Mouse (Mus musculus) c-Kit-positive CD71-positive TER-119-negative erythroid progenitor cells, embryonic 14.5 days (primary cell): ENCODE data around the gene Cit.
A peak's percentile ranks its signal among the peaks of the same experiment; 100 is the strongest.
"Not testable (repeated sequence)": the region's sequence is repeated elsewhere in the genome, so short reads cannot be mapped to it uniquely, and the experiment has no call there.

Source experiments
- DNase-seq: peaks from one replicate; pipeline ENCODE4 v3.0.0-alpha.2; 2013; ENCODE audit warnings: low read depth

Gene Cit

GRCm38 (mm10) chr5:115844766-115845634 is at the start of gene Cit:
Gene Cit (plus strand): TSS chr5:115845278.
- DNase-seq = peak; percentile 97

DNA sequence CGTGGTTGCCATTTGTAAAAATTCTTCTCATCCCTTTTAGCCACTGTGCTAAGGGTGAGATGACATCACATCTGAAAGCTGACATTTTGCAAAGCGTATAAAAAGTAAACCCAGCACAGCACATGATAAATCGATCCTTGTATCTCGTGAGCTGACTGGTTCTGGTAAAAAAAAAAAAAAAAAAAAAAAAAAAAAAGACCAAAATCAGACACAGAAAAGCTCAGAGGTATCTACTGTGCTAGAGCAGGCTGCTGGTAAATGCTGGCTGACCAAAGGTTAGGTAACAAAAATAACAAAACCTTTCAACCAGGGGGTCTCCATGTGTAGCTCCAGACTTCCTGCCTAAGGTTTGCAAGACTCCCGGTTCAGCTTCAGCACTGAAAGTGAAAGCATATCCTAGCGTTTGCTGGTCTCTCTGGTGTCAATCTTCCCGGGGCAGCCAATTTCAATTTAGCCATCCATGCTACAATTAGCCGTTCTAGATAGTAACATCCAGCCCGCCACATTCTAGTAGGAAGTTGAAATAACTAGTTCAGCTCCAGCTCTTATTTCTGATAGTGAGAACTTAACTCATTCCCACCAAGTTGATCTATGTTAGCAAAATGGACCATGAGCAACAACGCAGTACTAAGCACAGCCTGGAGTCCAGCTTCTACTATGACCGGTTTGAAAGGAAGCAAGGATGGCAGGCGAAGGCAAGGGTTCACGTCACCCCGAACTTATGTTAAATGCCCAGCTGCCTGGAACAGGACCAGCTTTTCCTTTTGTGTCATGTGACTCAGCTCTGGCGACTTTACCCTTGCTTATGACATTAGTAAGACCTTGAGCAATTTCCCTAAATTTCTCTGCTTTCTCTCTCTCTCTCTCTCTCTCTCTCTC is 45.8 kb upstream of the Cit start:
- no peak for DNase-seq

DNA sequence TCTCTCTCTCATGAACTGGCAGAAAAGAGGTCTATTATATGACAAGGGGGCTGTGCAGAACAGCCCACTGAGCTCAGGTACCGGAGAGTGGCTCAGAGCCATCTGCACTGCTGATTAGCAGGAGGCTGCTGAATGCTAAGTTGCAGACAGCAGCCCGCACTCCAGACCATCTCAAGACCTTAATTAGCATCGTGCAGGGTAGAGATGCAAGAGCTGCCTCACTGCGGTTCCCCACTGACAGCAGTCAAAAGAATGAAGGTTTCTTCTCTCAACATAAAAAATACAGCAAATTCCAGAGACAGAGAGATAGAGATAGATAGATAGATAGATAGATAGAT is 45.2 kb upstream of the Cit start:
- no peak for DNase-seq

GRCm38 (mm10) chr5:115812262-115812661 is 32.8 kb upstream of the Cit start:
- DNase-seq = no peak

DNA sequence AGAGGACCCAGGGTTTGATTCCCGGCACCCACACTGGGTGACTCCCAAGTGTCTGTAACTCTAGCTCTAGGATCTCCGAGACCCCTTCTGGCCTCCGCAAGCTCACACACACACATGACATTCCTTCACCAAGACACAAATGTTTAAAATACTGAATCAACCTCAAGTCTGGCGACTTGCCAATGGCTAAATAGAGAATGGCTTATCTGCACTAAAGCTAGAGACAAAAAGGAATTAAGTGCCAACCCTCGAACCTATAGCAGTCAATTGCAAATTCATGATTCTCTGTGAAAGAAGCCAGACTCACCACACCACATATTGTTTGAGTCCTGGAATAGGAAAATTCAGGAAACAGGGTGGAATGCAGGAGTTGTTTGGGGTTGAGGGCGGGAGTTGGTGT is 28.1 kb upstream of the Cit start:
- DNase-seq = no peak

GRCm38 (mm10) chr5:115817655-115818054 is 27.4 kb upstream of the Cit start:
- DNase-seq = not testable (repeated sequence)

GRCm38 (mm10) chr5:115819966-115820365 is 25.1 kb upstream of the Cit start:
- no peak for DNase-seq

- DNase-seq = no peak
Measured at GRCm38 (mm10) chr5:115821200-115821599, 23.9 kb upstream of the Cit start.

GRCm38 (mm10) chr5:115821910-115822309 is 23.2 kb upstream of the Cit start:
- no peak for DNase-seq

- no peak for DNase-seq
Measured at GRCm38 (mm10) chr5:115832754-115833153, 12.3 kb upstream of the Cit start.

- DNase-seq = not testable (repeated sequence)
Measured at GRCm38 (mm10) chr5:115833806-115834205, 11.3 kb upstream of the Cit start.

GRCm38 (mm10) chr5:115835291-115835690 is 9.8 kb upstream of the Cit start:
- DNase-seq = no peak

DNA sequence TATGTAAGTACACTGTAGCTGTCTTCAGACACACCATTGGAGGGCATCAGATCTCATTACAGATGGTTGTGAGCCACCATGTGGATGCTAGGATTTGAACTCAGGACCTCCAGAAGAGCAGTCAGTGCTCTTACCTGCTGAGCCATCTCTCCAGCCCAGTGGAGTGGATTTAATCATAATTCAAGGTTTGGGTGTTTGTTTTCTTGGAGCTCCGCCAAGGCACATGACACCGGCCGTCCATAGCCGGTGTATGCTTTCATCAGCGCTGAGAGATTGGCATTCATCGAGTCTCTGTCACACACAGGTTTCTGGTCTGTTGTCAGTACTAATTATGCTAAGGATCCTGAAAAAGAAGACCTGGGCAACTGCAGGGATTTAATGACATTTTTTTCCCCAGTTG is 7.0 kb upstream of the Cit start:
- no peak for DNase-seq

DNA sequence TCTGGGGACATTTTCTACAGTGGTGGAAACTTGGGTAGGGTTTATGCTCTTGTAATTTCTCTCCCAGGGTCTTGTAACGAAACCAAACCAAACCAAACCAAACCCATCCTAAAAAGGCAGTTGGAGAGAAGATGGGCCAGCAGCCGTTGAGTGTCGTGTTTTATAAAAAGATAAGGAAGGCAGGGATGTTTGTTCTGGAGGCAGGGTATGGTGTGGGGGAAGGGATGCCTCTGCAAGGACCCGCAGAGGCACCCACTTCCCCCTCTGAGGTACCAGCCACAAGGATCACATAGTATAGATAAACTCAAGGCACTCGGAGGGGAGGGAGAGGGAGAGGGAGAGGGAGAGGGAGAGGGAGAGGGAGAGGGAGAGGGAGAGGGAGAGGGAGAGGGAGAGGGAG is 4.6 kb upstream of the Cit start:
- DNase-seq = no peak

DNA sequence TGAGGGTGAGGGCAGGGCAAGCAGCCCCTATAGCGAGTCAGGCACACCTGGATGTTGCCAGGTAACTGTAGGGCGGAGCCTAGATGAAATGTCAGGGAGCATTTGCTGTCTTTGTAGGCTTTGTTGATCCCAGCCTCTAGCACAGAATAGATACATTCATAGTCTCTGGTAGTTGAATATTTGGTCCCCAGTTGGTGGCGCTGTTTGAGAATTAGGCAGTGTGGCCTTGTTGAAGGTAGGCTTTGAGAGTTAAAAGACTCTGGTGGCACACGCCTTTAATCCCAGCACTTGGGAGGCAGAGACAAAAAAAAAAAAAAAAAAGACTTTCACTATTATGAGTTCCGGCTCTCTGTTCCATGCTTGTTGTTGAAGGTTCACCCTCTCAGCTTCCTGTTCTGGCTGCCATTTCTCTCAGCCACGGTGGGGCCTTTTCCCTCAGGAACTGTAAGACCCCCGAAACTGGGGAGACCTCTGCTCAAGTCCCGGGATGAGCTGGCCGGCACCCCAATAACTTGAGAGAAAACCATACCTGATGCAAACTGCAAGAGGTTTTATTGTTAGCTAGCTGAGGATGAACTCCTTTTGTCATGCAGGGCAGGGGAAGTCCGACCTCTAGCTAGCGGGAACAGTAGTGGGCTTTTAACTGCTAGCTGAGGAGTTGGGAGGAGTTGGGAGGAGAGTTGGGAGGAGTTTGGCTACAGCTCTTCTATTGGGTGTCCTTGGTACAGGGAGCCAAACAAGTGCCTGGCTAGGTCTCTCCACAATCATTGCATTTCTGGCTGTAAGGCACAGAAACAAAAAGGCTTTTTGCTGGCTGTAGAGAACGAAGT is 3.9 kb upstream of the Cit start:
- DNase-seq = no peak

DNA sequence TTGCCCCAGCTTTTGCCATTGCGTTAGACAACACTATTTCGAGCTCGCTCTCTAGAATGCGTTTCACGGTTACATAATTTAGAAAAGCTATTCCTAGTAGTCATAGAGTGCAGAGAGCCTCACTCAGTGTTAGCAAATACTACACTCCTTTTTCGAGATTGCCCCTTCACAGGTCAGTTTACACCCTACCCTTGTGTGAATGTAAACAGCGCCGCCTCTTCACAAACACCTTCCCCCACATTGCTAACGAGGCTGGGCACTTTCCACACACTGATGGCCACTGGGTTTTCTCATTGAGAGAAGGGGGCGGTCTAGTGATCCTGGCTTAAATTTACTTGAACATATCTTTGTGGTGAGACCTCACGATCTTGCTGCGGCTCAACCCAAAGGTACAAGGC is 711 bp upstream of the Cit start:
- DNase-seq = no peak

GRCm38 (mm10) chr5:115845635-115846174 is 627 bp downstream of the Cit start:
- DNase-seq = no peak

DNA sequence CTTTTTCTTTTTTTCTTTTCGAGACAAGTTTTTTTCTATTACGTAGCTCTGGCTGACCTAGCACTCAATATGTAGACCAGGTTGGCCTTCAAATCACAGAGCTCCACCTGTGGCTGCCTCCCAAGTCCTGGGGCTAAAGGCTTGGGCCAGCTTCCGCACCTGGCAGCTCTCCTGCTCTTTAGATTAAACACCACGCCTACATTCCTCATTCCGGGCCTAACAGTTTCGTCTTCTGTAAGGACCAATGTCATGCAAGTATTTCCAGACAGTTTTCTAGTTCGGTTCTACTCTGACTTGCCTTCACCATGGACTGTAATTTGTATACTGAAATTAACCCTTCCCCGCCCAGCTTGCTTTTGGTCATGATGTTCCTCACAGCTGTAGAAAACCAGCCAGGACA is 2.1 kb downstream of the Cit start:
- DNase-seq = no peak

- no peak for DNase-seq
Measured at GRCm38 (mm10) chr5:115848463-115848862, 3.4 kb downstream of the Cit start.

DNA sequence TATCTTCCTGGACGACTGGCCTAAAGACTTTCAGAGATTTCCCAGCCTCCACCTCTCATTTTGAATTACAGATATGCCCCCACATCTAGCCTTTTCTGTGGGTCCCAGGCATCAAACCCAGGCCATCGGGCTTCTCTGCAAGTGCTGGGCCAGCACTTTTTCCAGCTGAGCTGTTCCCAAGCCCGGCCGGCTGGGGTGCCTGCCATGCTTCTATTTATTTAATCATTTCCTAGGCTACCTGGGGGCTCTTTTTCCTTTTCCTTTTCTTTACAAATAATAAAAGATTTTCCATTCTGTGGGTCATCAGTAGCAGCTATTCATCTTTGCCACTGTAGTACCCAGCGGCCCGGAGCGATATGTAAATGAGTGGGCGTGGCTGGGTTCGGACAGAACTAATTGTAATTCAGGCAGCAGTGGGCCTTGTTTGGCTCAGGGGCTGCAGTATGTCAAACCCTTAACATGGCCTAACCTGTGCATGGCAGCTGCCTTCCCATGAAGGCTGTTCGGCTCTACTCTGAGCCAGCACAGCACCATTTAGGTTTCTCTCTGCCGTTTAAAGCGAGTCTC is 4.3 kb downstream of the Cit start:
- DNase-seq = no peak

- DNase-seq = no peak
Measured at GRCm38 (mm10) chr5:115850250-115851028, 5.4 kb downstream of the Cit start.
